Mouse (Mus musculus) granulocyte monocyte progenitor cell, adult 5-6 weeks (primary cell): ENCODE data around the gene Tbx21. TPM values are rescaled to one million over a fixed set of nuclear protein-coding genes. Genes with fewer than 3 reads are reported as not detected.

Experiments used
- ATAC-seq: replicated peaks from 2 replicates; pipeline ENCODE4 v1.8.0; 2016; ENCODE audit warnings: mild to moderate bottlenecking, moderate TSS enrichment, inconsistent platforms; ENCODE audit not compliant: poor library complexity, severe bottlenecking
- total RNA-seq, 2 experiments: library from RNA; stranded (forward) in 1 of 2; stranded (reverse) in 1 of 2; fragments of 200-712, 200-1000 nt in 1 of 2; fragments of >200 nt in 1 of 2; fragmentation: Nextera tagmentation in 1 of 2; gene quantifications; 2 replicates each; pipeline ENCODE4 v1.2.3; 2014 to 2017

Gene Tbx21
- total RNA-seq, 2 experiments from 2014 or later = not detected

GRCm38 (mm10) chr11:97133270-97133669, 18.1 kb upstream of the Tbx21 start:
- ATAC-seq = no peak

- ATAC-seq = no peak
These were observed 17.1 kb upstream of the Tbx21 start for GRCm38 (mm10) chr11:97132185-97132584.

GRCm38 (mm10) chr11:97131683-97132082, 16.6 kb upstream of the Tbx21 start:
- ATAC-seq = no peak

GRCm38 (mm10) chr11:97130318-97130717, 15.2 kb upstream of the Tbx21 start:
- ATAC-seq = no peak

- peak; percentile 35; the same call in 1 of the 2 replicates for ATAC-seq
These were observed 13.8 kb upstream of the Tbx21 start for GRCm38 (mm10) chr11:97128956-97129355.

- ATAC-seq = no peak
These were observed 12.5 kb upstream of the Tbx21 start for GRCm38 (mm10) chr11:97127470-97128223.

- ATAC-seq = peak; percentile 82
These were observed 11.7 kb upstream of the Tbx21 start for GRCm38 (mm10) chr11:97126645-97127468.

- ATAC-seq = no peak
These were observed 9.3 kb upstream of the Tbx21 start for GRCm38 (mm10) chr11:97124266-97125036.

- no peak for ATAC-seq
These were observed 8.3 kb upstream of the Tbx21 start for GRCm38 (mm10) chr11:97123282-97123890.

- ATAC-seq = no peak
These were observed 5.5 kb upstream of the Tbx21 start for GRCm38 (mm10) chr11:97120641-97121040.

GRCm38 (mm10) chr11:97120221-97120620, 5.1 kb upstream of the Tbx21 start:
- no peak for ATAC-seq

GRCm38 (mm10) chr11:97115797-97116196, 666 bp upstream of the Tbx21 start:
- ATAC-seq = peak; percentile 58; the same call in 1 of the 2 replicates

- no peak for ATAC-seq
These were observed 2.5 kb downstream of the Tbx21 start for GRCm38 (mm10) chr11:97112519-97113125.

GRCm38 (mm10) chr11:97108976-97109375, 6.2 kb downstream of the Tbx21 start:
- no peak for ATAC-seq

- ATAC-seq = no peak
These were observed 11.0 kb downstream of the Tbx21 start for GRCm38 (mm10) chr11:97104091-97104483.

- peak; percentile 84 for ATAC-seq
These were observed 11.7 kb downstream of the Tbx21 start for GRCm38 (mm10) chr11:97103163-97104090.

- peak; percentile 57 for ATAC-seq
These were observed 13.4 kb downstream of the Tbx21 start for GRCm38 (mm10) chr11:97101722-97102121.

GRCm38 (mm10) chr11:97098791-97099190, 16.3 kb downstream of the Tbx21 start:
- 0 out of 2 replicates have a peak, but pooled peaks have one; percentile 24 for ATAC-seq

- no peak for ATAC-seq
These were observed 20.5 kb downstream of the Tbx21 start for GRCm38 (mm10) chr11:97094600-97094999.
